Mouse (Mus musculus) forebrain, embryonic 16.5 days (tissue): ENCODE measurements around the gene Syne1. TPM values are rescaled to one million over a fixed set of nuclear protein-coding genes. Genes with fewer than 3 reads are reported as not detected.

Experiments
- ATAC-seq: fragments of 200-750 bp; cut with Nextera tagmentation; 2 replicates; pipeline ENCODE4 v1.8.0; 2017; ENCODE audit warnings: mild to moderate bottlenecking, moderate library complexity
- H3K27ac ChIP-seq: fragments of 300-500 bp; sonication (generic); 2 replicates; pipeline ENCODE4 v1.5.1; 2014; ENCODE audit warnings: low read length, control low read depth
- H3K27me3 ChIP-seq: fragments of 300-500 bp; sonication (generic); replicated peaks from 2 replicates; pipeline ENCODE4 v1.6.1; 2014; ENCODE audit warnings: low read length; ENCODE audit not compliant: control insufficient read depth, insufficient read depth
- H3K36me3 ChIP-seq: fragments of 300-500 bp; sonication (generic); 2 replicates; pipeline ENCODE4 v1.6.1; 2014; ENCODE audit not compliant: control insufficient read depth, insufficient read depth
- H3K4me1 ChIP-seq: fragments of 300-500 bp; sonication (generic); replicated peaks from 2 replicates; pipeline ENCODE4 v1.6.1; 2014; ENCODE audit warnings: low read length; ENCODE audit not compliant: control insufficient read depth, insufficient read depth
- H3K4me2 ChIP-seq: fragments of 300-500 bp; sonication (generic); 2 replicates; pipeline ENCODE4 v1.6.1; 2014; ENCODE audit warnings: mild to moderate bottlenecking, low read length, control low read depth
- H3K4me3 ChIP-seq: fragments of 300-500 bp; sonication (generic); replicated peaks from 2 replicates; pipeline ENCODE4 v1.5.1; 2014; ENCODE audit warnings: mild to moderate bottlenecking, low read length, control low read depth
- H3K9ac ChIP-seq: fragments of 300-500 bp; sonication (generic); replicated peaks from 2 replicates; pipeline ENCODE4 v1.6.1; 2014; ENCODE audit warnings: low read depth, low read length, control low read depth
- H3K9me3 ChIP-seq: fragments of 300-500 bp; sonication (generic); 2 replicates; pipeline ENCODE4 v1.6.1; 2016; ENCODE audit warnings: low read length; ENCODE audit not compliant: control insufficient read depth
- WGBS: fragments of 180-500 bp; shearing (Covaris S2); extraction: QIAGEN DNeasy Blood & Tissue Kit; methylation state at CpG from one replicate; pipeline ENCODE4 v1.1.7; 2014; 5-methylcytosine and 5-hydroxymethylcytosine counted together
- polyA plus RNA-seq: library from polyadenylated mRNA; unstranded; fragments of >200 nt; fragmentation: Nextera tagmentation; extraction: Ambion mirVana; gene quantifications from 2 replicates; pipeline ENCODE4 v1.2.1, GENCODE M21; 2015

The Syne1 gene
- polyA plus RNA-seq, 1 experiment from 2014 or later: 7.5 TPM

GRCm38 (mm10) chr10:5141471-5141870, 409.8 kb downstream of the Syne1 start:
- 90% methylated on average over 5 of the region's 5 CpGs for WGBS
- no peaks in the 10 kb centered on the region for H3K9me3 ChIP-seq
- H3K9ac ChIP-seq: no peak overlapping the region
- no peaks in the 10 kb centered on the region for H3K4me1 ChIP-seq
- H3K27ac ChIP-seq: no peak overlapping the region
- no peak for ATAC-seq
- no peaks in the 10 kb centered on the region for H3K27me3 ChIP-seq
- no peaks in the 10 kb centered on the region for H3K36me3 ChIP-seq
- no peak overlapping the region for H3K4me2 ChIP-seq
- no peak overlapping the region for H3K4me3 ChIP-seq

- Histone ChIP-seq H3K27me3 (no peaks in the 10 kb centered on the region), H3K9me3 (no peaks in the 10 kb centered on the region), H3K4me2 (no peak overlapping the region), H3K4me3 (no peak overlapping the region), H3K4me1 (no peaks in the 10 kb centered on the region), H3K9ac (no peak overlapping the region), H3K27ac (no peak overlapping the region), H3K36me3 (no peaks in the 10 kb centered on the region)
- 84% methylated on average over 4 of the region's 4 CpGs for WGBS
- no peak for ATAC-seq
Measured at GRCm38 (mm10) chr10:5139932-5140264, 411.4 kb downstream of the Syne1 start.

- no peaks in the 10 kb centered on the region for H3K36me3 ChIP-seq
- H3K9ac ChIP-seq: no peak overlapping the region
- no peak overlapping the region for H3K4me2 ChIP-seq
- H3K4me3 ChIP-seq: no peak overlapping the region
- WGBS: 89% methylated on average over 3 of the region's 3 CpGs
- no peaks in the 10 kb centered on the region for H3K9me3 ChIP-seq
- H3K4me1 ChIP-seq: no peaks in the 10 kb centered on the region
- no peaks in the 10 kb centered on the region for H3K27me3 ChIP-seq
- no peak overlapping the region for H3K27ac ChIP-seq
- no peak for ATAC-seq
Measured at GRCm38 (mm10) chr10:5139246-5139931, 411.9 kb downstream of the Syne1 start.

GRCm38 (mm10) chr10:5132050-5132449, 419.2 kb downstream of the Syne1 start:
- WGBS: 80% methylated on average over 3 of the region's 3 CpGs
- Histone ChIP-seq H3K27ac (no peak overlapping the region), H3K36me3 (no peaks in the 10 kb centered on the region), H3K9ac (no peak overlapping the region), H3K4me2 (no peak overlapping the region), H3K4me1 (0 out of 2 replicates have a peak, but pooled peaks cover 3% of the 10 kb centered on the region), H3K27me3 (no peaks in the 10 kb centered on the region), H3K9me3 (no peaks in the 10 kb centered on the region), H3K4me3 (no peak overlapping the region)
- no peak for ATAC-seq

- no peak for ATAC-seq
- 95% methylated on average over 1 of the region's 1 CpGs for WGBS
- H3K4me2 ChIP-seq: no peak overlapping the region
Measured at GRCm38 (mm10) chr10:5130495-5130894, 420.8 kb downstream of the Syne1 start.

GRCm38 (mm10) chr10:5124757-5125156, 426.5 kb downstream of the Syne1 start:
- H3K9ac ChIP-seq: no peak overlapping the region
- no peak overlapping the region for H3K4me3 ChIP-seq
- H3K36me3 ChIP-seq: no peaks in the 10 kb centered on the region
- 97% methylated on average over 7 of the region's 7 CpGs for WGBS
- no peaks in the 10 kb centered on the region for H3K9me3 ChIP-seq
- ATAC-seq: no peak
- H3K27me3 ChIP-seq: no peaks in the 10 kb centered on the region
- H3K27ac ChIP-seq: no peak overlapping the region
- H3K4me1 ChIP-seq: no peaks in the 10 kb centered on the region
- H3K4me2 ChIP-seq: no peak overlapping the region

More at GRCm38 (mm10) chr10:5130495-5130894, 420.8 kb downstream of the Syne1 start:
- no peaks in the 10 kb centered on the region for H3K9me3 ChIP-seq
- no peak overlapping the region for H3K9ac ChIP-seq
- H3K4me1 ChIP-seq: 0 out of 2 replicates have a peak, but pooled peaks cover 3% of the 10 kb centered on the region
- H3K4me3 ChIP-seq: no peak overlapping the region
- H3K27ac ChIP-seq: no peak overlapping the region
- H3K27me3 ChIP-seq: no peaks in the 10 kb centered on the region
- H3K36me3 ChIP-seq: no peaks in the 10 kb centered on the region

- Histone ChIP-seq H3K36me3 (no peaks in the 10 kb centered on the region), H3K27me3 (no peaks in the 10 kb centered on the region), H3K4me1 (no peaks in the 10 kb centered on the region), H3K9me3 (no peaks in the 10 kb centered on the region), H3K4me2 (no peak overlapping the region), H3K27ac (no peak overlapping the region), H3K9ac (no peak overlapping the region), H3K4me3 (no peak overlapping the region)
- no peak for ATAC-seq
- 93% methylated on average over 6 of the region's 6 CpGs for whole genome bisulfite sequencing
Measured at GRCm38 (mm10) chr10:5116720-5117119, 434.6 kb downstream of the Syne1 start.

GRCm38 (mm10) chr10:5116155-5116554, 435.1 kb downstream of the Syne1 start:
- Histone ChIP-seq H3K9me3 (no peaks in the 10 kb centered on the region), H3K36me3 (no peaks in the 10 kb centered on the region), H3K9ac (no peak overlapping the region), H3K27ac (no peak overlapping the region), H3K4me3 (no peak overlapping the region), H3K4me2 (no peak overlapping the region), H3K4me1 (no peaks in the 10 kb centered on the region), H3K27me3 (no peaks in the 10 kb centered on the region)
- WGBS: 90% methylated on average over 5 of the region's 5 CpGs
- ATAC-seq: no peak

GRCm38 (mm10) chr10:5110773-5111172, 440.5 kb downstream of the Syne1 start:
- no peak for ATAC-seq
- Histone ChIP-seq H3K27ac (no peak overlapping the region), H3K9ac (no peak overlapping the region), H3K4me2 (no peak overlapping the region), H3K36me3 (no peaks in the 10 kb centered on the region), H3K27me3 (no peaks in the 10 kb centered on the region), H3K9me3 (no peaks in the 10 kb centered on the region), H3K4me1 (no peaks in the 10 kb centered on the region), H3K4me3 (no peak overlapping the region)
- WGBS: 91% methylated on average over 5 of the region's 5 CpGs

- no peak overlapping the region for H3K4me2 ChIP-seq
- H3K27ac ChIP-seq: no peak overlapping the region
- H3K4me1 ChIP-seq: no peaks in the 10 kb centered on the region
- H3K9ac ChIP-seq: no peak overlapping the region
- H3K4me3 ChIP-seq: no peak overlapping the region
- ATAC-seq: no peak
- H3K36me3 ChIP-seq: no peaks in the 10 kb centered on the region
- WGBS: 79% methylated on average over 2 of the region's 2 CpGs
- no peaks in the 10 kb centered on the region for H3K27me3 ChIP-seq
- no peaks in the 10 kb centered on the region for H3K9me3 ChIP-seq
Measured at GRCm38 (mm10) chr10:5097754-5098137, 453.5 kb downstream of the Syne1 start.
